8 mouse cellular contexts compared by ENCODE assay signal in the genomic region with DNA sequence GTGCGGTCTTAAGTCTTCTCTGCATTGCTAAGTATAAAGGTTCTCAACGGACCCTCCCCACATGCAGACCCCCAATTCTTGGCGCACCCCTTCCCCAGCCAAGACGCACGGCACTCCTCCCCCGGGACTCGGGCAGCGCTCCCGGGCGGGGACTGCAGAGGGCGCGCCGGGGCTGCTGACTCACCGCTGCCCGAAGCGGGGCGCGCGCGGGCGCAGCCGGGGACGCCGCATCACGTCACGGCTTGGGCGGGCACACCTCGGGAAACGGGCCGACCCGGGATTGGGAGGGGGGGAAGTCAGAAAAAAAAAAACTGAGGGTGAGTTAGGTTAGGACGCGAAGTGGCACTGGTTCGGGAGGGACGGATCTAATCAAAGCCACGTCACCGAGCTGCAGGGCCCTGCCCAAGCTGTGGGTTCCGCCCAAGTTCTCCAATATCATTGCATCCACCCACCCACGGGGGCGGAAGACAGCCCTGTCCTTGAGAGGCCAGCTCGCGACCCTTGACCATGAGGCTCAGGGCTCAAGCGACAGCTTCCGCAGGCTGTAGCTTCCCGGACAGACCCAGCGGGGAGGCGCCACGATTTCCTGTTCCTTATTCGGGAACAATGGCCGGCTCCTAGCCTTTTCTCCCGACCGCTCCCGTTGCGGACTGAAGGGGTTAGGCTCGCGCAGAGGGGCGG. TPM values are rescaled to one million over a fixed set of nuclear protein-coding genes. Genes with fewer than 3 reads are reported as not detected.
DNase-seq lines count a peak whose midpoint lies in the region; ATAC-seq lines count a peak whose summit lies in the region.

No protein-coding gene starts in this region.

- peak overlapping the region; percentile 100 for H3K9ac ChIP-seq in heart, embryonic 13.5 days
- peak overlapping the region; percentile 87 for H3K9ac ChIP-seq in liver, embryonic 15.5 days
- H3K9ac ChIP-seq in neural tube, embryonic 13.5 days: peak overlapping the region; percentile 100

- peak overlapping the region; percentile 90 for H3K27ac ChIP-seq in brown adipose tissue, adult 24 weeks (replicated peaks; ENCODE audit: low read depth, low read length)
- peak overlapping the region; percentile 99 for H3K27ac ChIP-seq in heart, embryonic 13.5 days (replicated peaks)
- H3K27ac ChIP-seq in liver, embryonic 15.5 days (replicated peaks): peak overlapping the region; percentile 96
- H3K27ac ChIP-seq in neural tube, embryonic 13.5 days (replicated peaks): peak overlapping the region; percentile 100

- ATAC-seq in erythroid progenitor cell, adult 5-6 weeks (replicated peaks; ENCODE audit: low FRiP score, poor library complexity, severe bottlenecking): peak; percentile 50
- peak; percentile 30; the same call in 1 of the 2 replicates for ATAC-seq in heart, embryonic 13.5 days (ENCODE audit: extremely low read depth, insufficient number of reproducible peaks, low FRiP score, low TSS enrichment)
- peak; percentile 62 for ATAC-seq in liver, embryonic 15.5 days (ENCODE audit: insufficient read depth)
- peak; percentile 36 for ATAC-seq in neural tube, embryonic 13.5 days (ENCODE audit: low read depth)

- H3K36me3 ChIP-seq in heart, embryonic 13.5 days: peaks cover 72% of the 10 kb centered on the region
- peaks cover 63% of the 10 kb centered on the region for H3K36me3 ChIP-seq in liver, embryonic 15.5 days (replicated peaks)
- peaks cover 59% of the 10 kb centered on the region for H3K36me3 ChIP-seq in neural tube, embryonic 13.5 days

- WGBS in heart, embryonic 13.5 days: 1% methylated on average over 57 of the region's 57 CpGs
- under 1% methylated on average over 57 of the region's 57 CpGs for WGBS in liver, embryonic 15.5 days (ENCODE audit: insufficient replicate concordance)
- WGBS in neural tube, embryonic 13.5 days: under 1% methylated on average over 56 of the region's 57 CpGs

- peak; percentile 96 for DNase-seq in CD4-positive, CD25-positive, alpha-beta regulatory T cell, adult 2 months (ENCODE audit: low read depth, low spot score)
- DNase-seq in kidney, postnatal 10 days: peak; percentile 97
- DNase-seq in telencephalon, adult 2 months (ENCODE audit: low read depth, low spot score): peak; percentile 81

- peak overlapping the region; percentile 89 for H3K4me3 ChIP-seq in brown adipose tissue, adult 24 weeks (ENCODE audit: insufficient read depth, low read depth, low read length)
- peak overlapping the region; percentile 95 for H3K4me3 ChIP-seq in heart, embryonic 13.5 days
- peak overlapping the region; percentile 70 for H3K4me3 ChIP-seq in liver, embryonic 15.5 days (replicated peaks)
- H3K4me3 ChIP-seq in neural tube, embryonic 13.5 days: peak overlapping the region; percentile 98

- H3K9me3 ChIP-seq in heart, embryonic 13.5 days: no peaks in the 10 kb centered on the region
- H3K9me3 ChIP-seq in liver, embryonic 15.5 days (replicated peaks): no peaks in the 10 kb centered on the region
- no peaks in the 10 kb centered on the region for H3K9me3 ChIP-seq in neural tube, embryonic 13.5 days

- H3K4me1 ChIP-seq in brown adipose tissue, adult 24 weeks (ENCODE audit: control insufficient read depth, insufficient read depth, insufficient read length, low read length): peaks cover 17% of the 10 kb centered on the region
- H3K4me1 ChIP-seq in heart, embryonic 13.5 days: peaks cover 66% of the 10 kb centered on the region
- H3K4me1 ChIP-seq in liver, embryonic 15.5 days (replicated peaks): peaks cover 88% of the 10 kb centered on the region
- peaks cover 62% of the 10 kb centered on the region for H3K4me1 ChIP-seq in neural tube, embryonic 13.5 days (replicated peaks)

- H3K4me2 ChIP-seq in heart, embryonic 13.5 days: peak overlapping the region; percentile 93
- H3K4me2 ChIP-seq in liver, embryonic 15.5 days: peak overlapping the region; percentile 96
- H3K4me2 ChIP-seq in neural tube, embryonic 13.5 days: peak overlapping the region; percentile 69

- no peaks in the 10 kb centered on the region for H3K27me3 ChIP-seq in heart, embryonic 13.5 days (replicated peaks)
- H3K27me3 ChIP-seq in liver, embryonic 15.5 days: no peaks in the 10 kb centered on the region
- no peaks in the 10 kb centered on the region for H3K27me3 ChIP-seq in neural tube, embryonic 13.5 days

RNA-seq across cellular contexts. Expression of gene Midn, which starts 0.7 kb away (rescaled TPM):
- 25.5 and 31.6 TPM in 2 replicates for polyA plus RNA-seq in brown adipose tissue, adult 24 weeks (2012; ENCODE audit: insufficient read depth, insufficient read length, missing spikeins)
- total RNA-seq in erythroid progenitor cell, adult 5-6 weeks (2015; ENCODE audit: low replicate concordance): 20.1 and 23.8 TPM in 2 replicates
- total RNA-seq in erythroid progenitor cell, adult 5-6 weeks (2017; ENCODE audit: low replicate concordance): 12.5 and 18.2 TPM in 2 replicates
- 15.6 and 15.7 TPM in 2 replicates for polyA plus RNA-seq in heart, embryonic 13.5 days (2015; fragmentation: Nextera tagmentation; extraction: Ambion mirVana)
- 2.9 and 3.1 TPM in 2 replicates for polyA plus RNA-seq in liver, embryonic 15.5 days (2015; fragmentation: Nextera tagmentation; extraction: Ambion mirVana)
- 31.0 and 35.8 TPM in 2 replicates for polyA plus RNA-seq in neural tube, embryonic 13.5 days (2015; fragmentation: Nextera tagmentation; extraction: Ambion mirVana)

RNA-seq across cellular contexts. Expression of gene Cbarp, which starts 8.1 kb away (rescaled TPM):
- 1.1 and 1.5 TPM in 2 replicates for polyA plus RNA-seq in brown adipose tissue, adult 24 weeks (2012; ENCODE audit: insufficient read depth, insufficient read length, missing spikeins)
- not detected in 2 replicates for total RNA-seq in erythroid progenitor cell, adult 5-6 weeks (2015; ENCODE audit: low replicate concordance)
- not detected in 2 replicates for total RNA-seq in erythroid progenitor cell, adult 5-6 weeks (2017; ENCODE audit: low replicate concordance)
- 1.6 and 2.5 TPM in 2 replicates for polyA plus RNA-seq in heart, embryonic 13.5 days (2015; fragmentation: Nextera tagmentation; extraction: Ambion mirVana)
- 0.35 and 0.51 TPM in 2 replicates for polyA plus RNA-seq in liver, embryonic 15.5 days (2015; fragmentation: Nextera tagmentation; extraction: Ambion mirVana)
- polyA plus RNA-seq in neural tube, embryonic 13.5 days (2015; fragmentation: Nextera tagmentation; extraction: Ambion mirVana): 53.9 and 55.1 TPM in 2 replicates

RNA-seq across cellular contexts. Expression of gene Atp5d, which starts 10.3 kb away (rescaled TPM):
- polyA plus RNA-seq in brown adipose tissue, adult 24 weeks (2012; ENCODE audit: insufficient read depth, insufficient read length, missing spikeins): 1,146 and 1,395 TPM in 2 replicates
- total RNA-seq in erythroid progenitor cell, adult 5-6 weeks (2015; ENCODE audit: low replicate concordance): 89.3 and 94.8 TPM in 2 replicates
- total RNA-seq in erythroid progenitor cell, adult 5-6 weeks (2017; ENCODE audit: low replicate concordance): 19.4 and 39.9 TPM in 2 replicates
- polyA plus RNA-seq in heart, embryonic 13.5 days (2015; fragmentation: Nextera tagmentation; extraction: Ambion mirVana): 808 and 893 TPM in 2 replicates
- polyA plus RNA-seq in liver, embryonic 15.5 days (2015; fragmentation: Nextera tagmentation; extraction: Ambion mirVana): 291 and 300 TPM in 2 replicates
- 467 and 481 TPM in 2 replicates for polyA plus RNA-seq in neural tube, embryonic 13.5 days (2015; fragmentation: Nextera tagmentation; extraction: Ambion mirVana)

RNA-seq across cellular contexts. Expression of gene Cirbp, which starts 17.0 kb away (rescaled TPM):
- polyA plus RNA-seq in brown adipose tissue, adult 24 weeks (2012; ENCODE audit: insufficient read depth, insufficient read length, missing spikeins): 15.1 and 27.5 TPM in 2 replicates
- 10.1 and 19.7 TPM in 2 replicates for total RNA-seq in erythroid progenitor cell, adult 5-6 weeks (2015; ENCODE audit: low replicate concordance)
- 33.5 and 39.6 TPM in 2 replicates for total RNA-seq in erythroid progenitor cell, adult 5-6 weeks (2017; ENCODE audit: low replicate concordance)
- polyA plus RNA-seq in heart, embryonic 13.5 days (2015; fragmentation: Nextera tagmentation; extraction: Ambion mirVana): 87.9 and 96.4 TPM in 2 replicates
- 13.1 and 17.0 TPM in 2 replicates for polyA plus RNA-seq in liver, embryonic 15.5 days (2015; fragmentation: Nextera tagmentation; extraction: Ambion mirVana)
- polyA plus RNA-seq in neural tube, embryonic 13.5 days (2015; fragmentation: Nextera tagmentation; extraction: Ambion mirVana): 325 and 351 TPM in 2 replicates

RNA-seq across cellular contexts. Expression of gene 1600002K03Rik, which starts 24.0 kb away (rescaled TPM):
- 10.9 and 14.9 TPM in 2 replicates for polyA plus RNA-seq in brown adipose tissue, adult 24 weeks (2012; ENCODE audit: insufficient read depth, insufficient read length, missing spikeins)
- not detected in 2 replicates for total RNA-seq in erythroid progenitor cell, adult 5-6 weeks (2015; ENCODE audit: low replicate concordance)
- not detected in 2 replicates for total RNA-seq in erythroid progenitor cell, adult 5-6 weeks (2017; ENCODE audit: low replicate concordance)
- 10.4 and 13.1 TPM in 2 replicates for polyA plus RNA-seq in heart, embryonic 13.5 days (2015; fragmentation: Nextera tagmentation; extraction: Ambion mirVana)
- polyA plus RNA-seq in liver, embryonic 15.5 days (2015; fragmentation: Nextera tagmentation; extraction: Ambion mirVana): 8.9 and 10.1 TPM in 2 replicates
- polyA plus RNA-seq in neural tube, embryonic 13.5 days (2015; fragmentation: Nextera tagmentation; extraction: Ambion mirVana): 11.4 and 16.3 TPM in 2 replicates

Comparison
In these comparisons a context has a peak if more than half of its experiments do, and no peak if none do; other contexts are left out.
1. Peak in every context shown above with its lines: DNase-seq, ATAC-seq, H3K4me3 ChIP-seq and H3K27ac ChIP-seq.
2. RNA of gene Cbarp, which starts 8.1 kb away (polyA plus RNA-seq): 53.9 to 55.1 TPM in neural tube, embryonic 13.5 days; 1.6 to 2.5 TPM in heart, embryonic 13.5 days, 1.1 to 1.5 TPM in brown adipose tissue, adult 24 weeks and 0.35 to 0.51 TPM in liver, embryonic 15.5 days; every median in the first group is over 10 times any median in the second.